Mouse (Mus musculus): ENCODE results near the gene Bend5. TPM values are rescaled to one million over a fixed set of nuclear protein-coding genes. Genes with fewer than 3 reads are reported as not detected.

Bend5 gene
- polyA plus RNA-seq, 1 experiment from 2014 or later, result 14.5 TPM

GRCm38 (mm10) chr4:111477507-111477906, 62.7 kb downstream of the Bend5 start:
- ATAC-seq (no peak), DNase-seq (ENCODE audit: low read depth, low spot score) (no peak)
- H3K27me3 ChIP-seq, result no peaks in the 10 kb centered on the region
- in situ Hi-C loops (cut with MboI; ENCODE audit: low pct_unique_long_range_greater_than_20kb), result no loop called here
- no peak for TF ChIP-seq CTCF (IDR thresholded peaks at IDR 0.05)
- CTCF ChIA-PET, result no interaction called here
- POLR2A ChIA-PET, result interaction anchor here (0.6 kb wide), 1 partner anchor 1426 kb away, joined by 3 read pairs; no protein-coding TSS in a partner anchor

- ATAC-seq, result no peak
- no peak for DNase-seq (ENCODE audit: low read depth, low spot score)
- no peak for TF ChIP-seq CTCF (IDR thresholded peaks at IDR 0.05)
- in situ Hi-C loops (cut with MboI; ENCODE audit: low pct_unique_long_range_greater_than_20kb), result no loop called here
- H3K27me3 ChIP-seq, result no peaks in the 10 kb centered on the region
- ChIA-PET POLR2A (no interaction called here), CTCF (no interaction called here)
These were observed 68.7 kb downstream of the Bend5 start for GRCm38 (mm10) chr4:111483499-111483898.

- H3K27me3 ChIP-seq, result no peaks in the 10 kb centered on the region
- DNase-seq (ENCODE audit: low read depth, low spot score) (no peak), ATAC-seq (peak; percentile 39)
- in situ Hi-C loops (cut with MboI; ENCODE audit: low pct_unique_long_range_greater_than_20kb), result no loop called here
- ChIA-PET POLR2A (no interaction called here), CTCF (no interaction called here)
- no peak for TF ChIP-seq CTCF (IDR thresholded peaks at IDR 0.05)
These were observed 70.4 kb downstream of the Bend5 start for GRCm38 (mm10) chr4:111485189-111485588.

- ChIA-PET CTCF (interaction anchor here (1.0 kb wide), 1 partner anchor 52 kb away, joined by 3 read pairs; no protein-coding TSS in a partner anchor), POLR2A (no interaction called here)
- TF ChIP-seq CTCF (IDR thresholded peaks at IDR 0.05), result no peak
- in situ Hi-C loops (cut with MboI; ENCODE audit: low pct_unique_long_range_greater_than_20kb), result no loop called here
- ATAC-seq, result no peak
- DNase-seq (ENCODE audit: low read depth, low spot score), result no peak
- H3K27me3 ChIP-seq, result no peaks in the 10 kb centered on the region
These were observed 71.4 kb downstream of the Bend5 start for GRCm38 (mm10) chr4:111486187-111486586.

- POLR2A ChIA-PET, result no interaction called here
- CTCF ChIA-PET, result interaction anchor here (1.0 to 1.2 kb wide), 3 partner anchors 8 to 53 kb away, joined by 3 to 4 read pairs (median 3); no protein-coding TSS in a partner anchor
- DNase-seq (ENCODE audit: low read depth, low spot score) (no peak), ATAC-seq (no peak)
- no peaks in the 10 kb centered on the region for H3K27me3 ChIP-seq
- TF ChIP-seq CTCF (IDR thresholded peaks at IDR 0.05), result no peak
- in situ Hi-C loops (cut with MboI; ENCODE audit: low pct_unique_long_range_greater_than_20kb), result no loop called here
These were observed 72.5 kb downstream of the Bend5 start for GRCm38 (mm10) chr4:111487233-111487843.

GRCm38 (mm10) chr4:111493750-111494404, 79.1 kb downstream of the Bend5 start:
- ATAC-seq (no peak), DNase-seq (ENCODE audit: low read depth, low spot score) (no peak)
- TF ChIP-seq CTCF (IDR thresholded peaks at IDR 0.05), result peak; percentile 59
- ChIA-PET CTCF (interaction anchor here (0.9 to 2.6 kb wide), 10 partner anchors 7 to 167 kb away, joined by 3 to 8 read pairs (median 3); no protein-coding TSS in a partner anchor), POLR2A (no interaction called here)
- in situ Hi-C loops (cut with MboI; ENCODE audit: low pct_unique_long_range_greater_than_20kb), result loop anchor here (5.0 kb wide), 1 partner anchor 167 kb away; no protein-coding TSS in a partner anchor
- no peaks in the 10 kb centered on the region for H3K27me3 ChIP-seq

- ChIA-PET POLR2A (no interaction called here), CTCF (interaction anchor here (1.4 to 2.6 kb wide), 5 partner anchors 9 to 166 kb away, joined by 3 to 12 read pairs (median 4); no protein-coding TSS in a partner anchor)
- H3K27me3 ChIP-seq, result no peaks in the 10 kb centered on the region
- TF ChIP-seq CTCF (IDR thresholded peaks at IDR 0.05), result peak; percentile 82
- in situ Hi-C loops (cut with MboI; ENCODE audit: low pct_unique_long_range_greater_than_20kb), result no loop called here
- no peak for DNase-seq (ENCODE audit: low read depth, low spot score)
- no peak for ATAC-seq
These were observed 81.1 kb downstream of the Bend5 start for GRCm38 (mm10) chr4:111495949-111496348.

GRCm38 (mm10) chr4:111498751-111499150, 83.9 kb downstream of the Bend5 start:
- ATAC-seq, result no peak
- CTCF ChIA-PET, result interaction anchor here (1.1 to 2.6 kb wide), 3 partner anchors 11 to 124 kb away, joined by 3 to 7 read pairs (median 6); no protein-coding TSS in a partner anchor
- in situ Hi-C loops (cut with MboI; ENCODE audit: low pct_unique_long_range_greater_than_20kb), result no loop called here
- DNase-seq (ENCODE audit: low read depth, low spot score), result no peak
- H3K27me3 ChIP-seq, result no peaks in the 10 kb centered on the region
- no peak for TF ChIP-seq CTCF (IDR thresholded peaks at IDR 0.05)
- POLR2A ChIA-PET, result no interaction called here

- ATAC-seq (no peak), DNase-seq (ENCODE audit: low read depth, low spot score) (no peak)
- ChIA-PET CTCF (no interaction called here), POLR2A (no interaction called here)
- in situ Hi-C loops (cut with MboI; ENCODE audit: low pct_unique_long_range_greater_than_20kb), result loop anchor here (5.0 kb wide), 1 partner anchor 121 kb away; no protein-coding TSS in a partner anchor
- H3K27me3 ChIP-seq, result no peaks in the 10 kb centered on the region
- TF ChIP-seq CTCF (IDR thresholded peaks at IDR 0.05), result no peak
These were observed 86.6 kb downstream of the Bend5 start for GRCm38 (mm10) chr4:111501441-111501840.

- no peak for TF ChIP-seq CTCF (IDR thresholded peaks at IDR 0.05)
- ChIA-PET POLR2A (no interaction called here), CTCF (interaction anchor here (1.6 to 2.3 kb wide), 2 partner anchors 9 to 120 kb away, joined by 3 to 8 read pairs; no protein-coding TSS in a partner anchor)
- ATAC-seq (no peak), DNase-seq (ENCODE audit: low read depth, low spot score) (no peak)
- in situ Hi-C loops (cut with MboI; ENCODE audit: low pct_unique_long_range_greater_than_20kb), result loop anchor here (5.0 kb wide), 1 partner anchor 119 kb away; no protein-coding TSS in a partner anchor
- no peaks in the 10 kb centered on the region for H3K27me3 ChIP-seq
These were observed 88.3 kb downstream of the Bend5 start for GRCm38 (mm10) chr4:111502965-111503727.

All from Patski (cell line).